Mouse (Mus musculus) myocyte (in vitro differentiated cells): ENCODE measurements around the gene Itgav.

Experiments used
- CEBPB ChIP-seq: IDR thresholded peaks from 2 replicates; pipeline ENCODE4 v1.6.1; 2011; ENCODE audit warnings: mild to moderate bottlenecking, moderate library complexity; ENCODE audit not compliant: poor library complexity, insufficient read depth, severe bottlenecking
- E2F4 ChIP-seq: IDR thresholded peaks from one replicate; pipeline ENCODE4 v1.6.1; 2011; ENCODE audit warnings: mild to moderate bottlenecking, control low read depth, moderate library complexity; ENCODE audit not compliant: insufficient read depth
- MAX ChIP-seq: IDR thresholded peaks from one replicate; pipeline ENCODE4 v1.6.1; 2011; ENCODE audit warnings: low read depth, mild to moderate bottlenecking, control low read depth
- MYOD1 ChIP-seq, 3 experiments: IDR thresholded peaks; one replicate each; pipeline ENCODE4 v1.6.1; 2011; ENCODE audit warnings: control low read depth in 2 of 3, low read depth in 2 of 3, mild to moderate bottlenecking in 2 of 3, moderate library complexity in 1 of 3; ENCODE audit not compliant: insufficient read length in 2 of 3, control insufficient read depth in 1 of 3
- MYOG ChIP-seq, 3 experiments: IDR thresholded peaks; one replicate each; pipeline ENCODE4 v1.6.1; 2011; ENCODE audit warnings: control low read depth in 2 of 3, low read depth in 2 of 3, mild to moderate bottlenecking in 2 of 3; ENCODE audit not compliant: insufficient read length in 2 of 3, control insufficient read depth in 1 of 3, insufficient read depth in 1 of 3
- POLR2A ChIP-seq: IDR thresholded peaks from one replicate; pipeline ENCODE4 v1.6.1; 2011; ENCODE audit warnings: low read depth, mild to moderate bottlenecking, control low read depth, moderate library complexity; ENCODE audit not compliant: insufficient read length
- POLR2AphosphoS2 ChIP-seq: IDR thresholded peaks from one replicate; pipeline ENCODE4 v1.6.1; 2011; ENCODE audit warnings: low read depth, control low read depth; ENCODE audit not compliant: insufficient read length
- REST ChIP-seq: IDR thresholded peaks from one replicate; pipeline ENCODE4 v1.6.1; 2011; ENCODE audit warnings: mild to moderate bottlenecking, control low read depth, moderate library complexity; ENCODE audit not compliant: insufficient read depth, insufficient read length
- SRF ChIP-seq: IDR thresholded peaks from one replicate; pipeline ENCODE4 v1.6.1; 2011; ENCODE audit warnings: low read depth; ENCODE audit not compliant: control insufficient read depth, insufficient read length
- TCF12 ChIP-seq: IDR thresholded peaks from one replicate; pipeline ENCODE4 v1.6.1; 2011; ENCODE audit warnings: mild to moderate bottlenecking, control low read depth; ENCODE audit not compliant: poor library complexity, insufficient read depth, severe bottlenecking
- TCF3 ChIP-seq: IDR thresholded peaks from one replicate; pipeline ENCODE4 v1.6.1; 2011; ENCODE audit warnings: low read depth, control low read depth; ENCODE audit not compliant: insufficient read length
- USF1 ChIP-seq: IDR thresholded peaks from one replicate; pipeline ENCODE4 v1.6.1; 2011; ENCODE audit warnings: low read depth, mild to moderate bottlenecking, control low read depth, moderate library complexity

DNA sequence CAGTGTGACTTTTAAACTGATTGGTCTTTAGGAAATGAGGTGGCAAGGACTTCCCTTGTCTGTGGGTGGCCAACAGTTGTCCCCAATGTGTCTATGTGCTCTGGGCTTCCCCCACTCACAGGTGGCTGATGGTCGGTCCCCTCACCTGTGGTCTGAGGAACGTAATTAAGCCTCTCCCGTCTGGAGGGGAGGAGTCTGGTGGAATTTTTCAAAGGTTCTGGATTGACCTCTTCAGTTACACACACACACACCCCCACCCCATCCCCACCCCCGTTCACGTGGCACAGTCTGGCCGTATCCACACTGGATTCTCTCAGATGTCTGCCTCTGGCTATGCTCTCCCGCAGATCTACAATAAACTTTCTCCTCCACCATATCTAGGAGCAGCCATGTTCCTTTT, 30.1 kb upstream of the Itgav start:
- TF ChIP-seq MYOG (IDR thresholded peaks at IDR 0.05; ENCODE audit: control insufficient read depth in 1 of 3, insufficient read depth in 1 of 3, insufficient read length in 2 of 3, low read depth in 2 of 3) (no peak), POLR2A (no peak), MAX (no peak), E2F4 (no peak), TCF12 (no peak), MYOD1 (IDR thresholded peaks at IDR 0.05; ENCODE audit: control insufficient read depth in 1 of 3, insufficient read length in 2 of 3, low read depth in 2 of 3) (no peak), CEBPB (no peak), SRF (no peak), POLR2AphosphoS2 (no peak), REST (no peak), USF1 (no peak), TCF3 (no peak)
